Mouse (Mus musculus) monocyte, adult 5-6 weeks (primary cell): Measurements from ENCODE around the gene Nadk2. TPM values are rescaled to one million over a fixed set of nuclear protein-coding genes. Genes with fewer than 3 reads are reported as not detected.

Experiments used
- ATAC-seq: fragments of 153-309, 156-312 bp; replicated peaks from 2 replicates; pipeline ENCODE4 v1.8.0; 2017; ENCODE audit warnings: mild to moderate bottlenecking; ENCODE audit not compliant: low TSS enrichment, insufficient number of reproducible peaks, severe bottlenecking, poor library complexity, low FRiP score
- total RNA-seq: library from RNA; stranded (forward); fragments of 200-1000, 200-491, 200-594 nt; gene quantifications from 3 replicates; pipeline ENCODE4 v1.2.3, GENCODE M21; 2017

The Nadk2 gene
- 29.7 to 32.9 TPM (median 31.5 TPM) in 3 replicates for total RNA-seq

DNA sequence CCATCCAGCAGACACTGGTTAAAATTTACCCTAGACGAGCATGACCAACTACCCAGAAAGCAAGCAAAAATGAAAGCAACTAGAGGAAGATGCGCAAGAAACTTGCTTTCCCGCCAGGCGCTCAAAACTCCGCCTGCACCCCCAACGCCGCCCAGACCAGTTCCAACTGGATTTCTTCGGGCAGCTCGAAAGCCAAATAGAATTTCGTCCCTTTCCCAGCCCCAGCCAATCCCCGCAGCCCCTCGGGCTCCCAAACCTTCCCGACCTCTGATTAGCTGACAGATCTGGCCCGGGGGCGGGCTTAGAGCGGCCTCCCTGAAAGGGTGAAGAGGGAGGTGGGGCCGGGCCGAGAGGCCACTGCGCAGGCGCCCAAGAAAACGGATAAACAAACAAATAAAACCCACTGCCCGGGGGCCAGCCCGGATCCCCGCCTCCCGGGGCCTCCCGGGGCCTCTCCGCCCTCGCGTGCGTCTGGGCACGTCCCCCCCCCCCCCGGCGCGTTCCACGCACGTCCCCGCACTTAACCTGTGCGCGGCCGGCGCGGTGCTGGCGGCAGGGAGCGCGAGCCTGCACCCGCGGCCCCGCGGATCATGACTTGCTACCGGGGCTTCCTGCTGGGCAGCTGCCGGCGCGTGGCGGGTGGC lies at the start of gene Nadk2:
Nadk2 (plus strand) TSS at position 349 of the 644 bp plus-strand sequence.
- ATAC-seq = peak; percentile 94

DNA sequence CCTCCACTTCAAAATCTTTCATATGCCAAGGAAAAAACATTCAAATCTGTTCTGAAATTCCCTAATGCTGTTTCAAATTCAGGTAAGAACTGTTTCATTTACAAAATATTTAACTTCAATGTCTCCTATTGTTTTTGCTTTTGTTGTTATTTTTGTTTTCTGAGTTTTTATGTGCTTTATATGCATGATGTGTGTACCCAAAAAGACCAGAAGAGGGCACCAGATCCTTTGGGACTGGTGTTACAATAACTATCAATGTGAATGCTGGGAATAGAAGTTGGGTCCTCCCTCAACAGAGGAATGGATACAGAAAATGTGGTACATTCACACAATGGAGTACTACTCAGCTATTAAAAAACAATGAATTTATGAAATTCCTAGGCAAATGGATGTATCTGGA lies 15.4 kb upstream of the Nadk2 start:
- ATAC-seq = no peak

DNA sequence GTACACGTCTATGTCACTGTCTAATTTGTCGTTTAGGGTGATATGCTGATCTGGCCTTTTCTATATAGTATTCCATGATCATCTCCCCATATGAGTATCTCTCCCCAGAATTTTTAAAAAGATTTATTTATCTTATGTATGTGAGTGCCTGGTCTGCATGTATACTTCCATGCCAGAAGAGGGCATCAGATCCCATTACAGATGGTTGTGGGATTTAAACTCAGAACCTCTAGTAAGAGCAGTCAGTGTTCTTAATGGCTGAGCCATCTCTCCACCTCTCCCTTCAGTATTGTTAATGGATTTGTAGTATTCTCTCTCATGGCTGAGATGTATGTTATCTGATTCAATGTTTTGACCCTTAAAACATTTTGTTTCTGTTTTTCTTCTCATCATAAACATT lies 11.2 kb upstream of the Nadk2 start:
- no peak for ATAC-seq

DNA sequence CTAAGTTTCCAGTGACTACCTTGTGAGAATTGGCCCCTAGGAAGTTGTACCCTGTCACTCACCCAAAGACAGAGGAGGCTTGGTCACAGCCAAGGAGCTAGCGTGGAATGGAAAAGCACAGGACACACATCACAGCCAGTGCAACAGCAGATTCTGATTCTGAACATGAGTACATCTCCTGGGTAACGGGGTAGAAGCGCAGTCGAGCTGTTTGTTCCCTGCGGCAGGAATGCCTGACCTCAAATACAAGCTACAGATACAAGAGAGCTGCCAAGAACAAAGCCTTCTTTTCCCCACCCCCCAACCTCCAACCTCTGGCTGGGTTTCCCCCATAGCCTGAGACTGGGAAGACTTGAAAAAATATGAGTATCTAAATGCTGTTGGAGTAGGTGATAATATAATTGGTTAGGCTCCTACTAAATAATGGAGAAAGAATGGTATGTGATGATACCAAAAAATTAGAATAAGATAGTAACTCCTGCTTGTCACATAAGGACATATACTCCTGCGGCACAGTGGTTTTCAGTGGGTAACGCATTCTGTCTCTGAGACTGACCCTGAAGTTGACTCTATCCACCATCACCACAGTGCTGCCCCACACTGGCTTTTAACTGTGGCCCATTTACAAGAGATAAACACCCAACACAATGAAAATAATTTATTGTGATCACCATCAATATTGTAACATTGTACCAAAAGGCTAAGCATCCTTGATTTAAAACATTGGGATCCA lies 9.7 kb upstream of the Nadk2 start:
- no peak for ATAC-seq

- ATAC-seq = no peak
Measured at GRCm38 (mm10) chr15:9068881-9069280, 2.2 kb upstream of the Nadk2 start.

DNA sequence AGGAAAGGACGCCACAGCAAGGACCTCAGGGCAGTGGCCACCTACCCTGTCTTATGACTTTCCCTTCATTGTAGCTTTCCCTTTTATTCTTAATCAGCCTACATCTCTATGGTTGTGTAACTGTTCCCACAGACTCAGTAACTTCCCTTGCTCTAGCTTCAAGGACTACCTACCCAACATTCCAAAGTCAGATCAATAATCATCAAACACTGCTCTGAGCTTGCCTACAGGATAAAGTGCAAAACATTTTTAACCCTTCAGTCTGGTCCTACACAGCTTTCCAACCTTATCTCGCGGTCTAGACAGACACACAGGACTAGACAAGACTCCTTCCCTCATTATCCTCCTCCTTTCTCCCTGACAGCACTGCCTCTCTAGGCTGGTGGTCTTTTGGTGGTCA lies 707 bp upstream of the Nadk2 start:
- ATAC-seq = 0 out of 2 replicates have a peak, but pooled peaks have one; percentile 2

- ATAC-seq = peak; percentile 9; the same call in 1 of the 2 replicates
Measured at GRCm38 (mm10) chr15:9071556-9072544, 790 bp downstream of the Nadk2 start.

DNA sequence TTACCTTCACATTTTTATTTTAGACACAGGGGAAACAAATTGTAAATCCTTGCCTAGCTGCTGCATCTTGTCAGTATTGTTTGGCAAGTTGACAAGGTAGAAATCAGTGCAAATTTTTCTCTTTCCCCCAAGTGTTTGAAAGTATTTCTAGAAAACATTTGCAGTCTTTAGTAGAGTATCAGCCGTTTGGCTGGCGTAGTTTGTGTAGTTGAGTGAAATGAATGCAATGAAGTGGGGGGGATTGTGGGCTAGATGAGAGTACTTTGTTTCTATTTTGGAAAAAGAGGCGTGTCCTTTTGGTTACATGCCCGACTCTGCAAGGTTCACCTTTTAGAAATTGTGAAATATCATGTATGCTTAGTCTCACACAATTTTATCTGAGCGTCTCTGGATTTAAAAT lies 1.6 kb downstream of the Nadk2 start:
- no peak for ATAC-seq

GRCm38 (mm10) chr15:9073067-9073608 lies 2.1 kb downstream of the Nadk2 start:
- ATAC-seq = no peak

DNA sequence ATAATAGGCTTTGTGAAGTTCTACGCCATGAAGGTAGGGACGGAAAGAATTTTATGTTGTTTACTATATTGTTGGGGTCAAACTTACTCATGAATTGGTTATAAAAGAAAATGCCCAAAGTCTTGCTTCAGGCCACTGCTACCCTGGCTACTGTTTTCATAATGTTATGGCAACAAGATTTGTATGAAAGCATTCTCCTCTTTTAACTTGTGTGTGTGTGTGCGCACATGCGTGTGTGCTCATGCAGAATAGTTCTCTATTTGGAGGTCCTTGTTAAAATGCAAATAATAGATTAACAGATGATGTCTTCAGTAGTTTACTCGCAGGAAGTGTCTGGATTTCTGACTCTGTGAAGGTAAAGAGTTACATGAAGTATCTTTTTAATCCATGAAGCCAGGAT lies 2.6 kb downstream of the Nadk2 start:
- ATAC-seq = no peak

- ATAC-seq = no peak
Measured at GRCm38 (mm10) chr15:9074139-9074538, 3.1 kb downstream of the Nadk2 start.

DNA sequence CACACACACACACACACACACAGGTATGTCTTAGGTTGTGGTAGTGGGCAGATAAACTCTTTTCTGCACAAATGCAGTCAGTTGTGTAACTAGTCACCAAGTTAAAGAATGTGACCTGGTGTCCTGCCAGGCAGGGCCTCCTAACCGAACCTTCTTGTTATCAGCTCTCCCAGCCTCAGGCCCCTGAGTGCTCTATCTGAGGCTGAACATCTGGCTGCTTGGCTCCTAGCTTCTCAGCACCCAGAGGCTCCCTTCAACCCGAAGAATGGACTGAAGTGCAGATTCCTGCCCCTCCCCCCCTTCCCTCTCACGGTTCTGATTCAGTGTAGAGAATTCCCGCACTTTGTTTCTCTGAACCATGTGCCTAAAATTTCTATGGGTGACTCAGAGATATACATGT lies 3.6 kb downstream of the Nadk2 start:
- ATAC-seq = no peak

GRCm38 (mm10) chr15:9075608-9076200 lies 4.6 kb downstream of the Nadk2 start:
- ATAC-seq = no peak

- ATAC-seq = no peak
Measured at GRCm38 (mm10) chr15:9078481-9079300, 7.6 kb downstream of the Nadk2 start.

GRCm38 (mm10) chr15:9079626-9080025 lies 8.6 kb downstream of the Nadk2 start:
- ATAC-seq = no peak

- no peak for ATAC-seq
Measured at GRCm38 (mm10) chr15:9080206-9080605, 9.1 kb downstream of the Nadk2 start.

DNA sequence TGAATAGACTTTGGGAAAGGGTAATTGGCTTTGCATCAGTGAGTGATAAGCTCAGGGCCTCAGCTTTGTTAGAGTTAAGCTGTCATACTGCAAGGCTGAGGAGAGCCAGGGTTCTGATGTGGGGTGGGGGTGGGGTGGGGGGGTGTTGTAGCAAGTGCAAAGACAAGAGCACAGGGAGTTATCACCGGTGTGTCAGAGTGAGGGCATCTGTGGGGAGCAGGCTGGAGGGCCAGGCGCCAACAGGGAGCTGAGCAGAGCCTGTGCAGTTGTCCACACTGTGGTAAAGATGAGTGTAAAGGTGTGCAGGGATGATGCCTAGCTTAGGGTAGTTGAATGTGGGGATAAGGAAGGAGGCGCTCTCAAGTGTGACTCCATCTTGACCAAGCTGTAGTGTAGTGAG lies 10.2 kb downstream of the Nadk2 start:
- no peak for ATAC-seq

GRCm38 (mm10) chr15:9082753-9083152 lies 11.7 kb downstream of the Nadk2 start:
- ATAC-seq = no peak
